Mouse (Mus musculus) layer of hippocampus, adult 9-10 months (tissue): ENCODE results near the gene Pah.

Source experiments
- DNase-seq: peaks from one replicate; pipeline ENCODE4 v3.0.0; 2022; ENCODE audit warnings: low spot score

The Pah gene

DNA sequence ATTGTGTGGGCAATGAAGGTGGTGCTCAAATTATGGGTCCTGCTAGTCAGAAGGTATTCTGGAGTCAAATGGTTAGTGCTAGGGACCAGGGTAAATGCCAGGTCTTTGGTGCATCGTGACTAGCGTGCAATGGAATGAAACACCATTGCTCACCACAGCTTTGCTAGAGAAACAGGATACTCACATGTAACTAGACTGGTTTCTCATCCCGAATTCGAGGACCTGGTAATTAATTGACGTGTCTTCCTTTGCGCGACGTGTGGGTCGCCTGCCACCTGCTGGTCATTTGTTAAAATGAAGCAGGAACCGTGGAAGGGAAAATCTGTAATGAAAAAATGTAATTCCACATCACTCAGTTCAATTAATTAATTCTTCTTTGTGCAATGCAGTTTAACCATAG lies 17.6 kb upstream of the Pah start:
- DNase-seq: no peak

DNA sequence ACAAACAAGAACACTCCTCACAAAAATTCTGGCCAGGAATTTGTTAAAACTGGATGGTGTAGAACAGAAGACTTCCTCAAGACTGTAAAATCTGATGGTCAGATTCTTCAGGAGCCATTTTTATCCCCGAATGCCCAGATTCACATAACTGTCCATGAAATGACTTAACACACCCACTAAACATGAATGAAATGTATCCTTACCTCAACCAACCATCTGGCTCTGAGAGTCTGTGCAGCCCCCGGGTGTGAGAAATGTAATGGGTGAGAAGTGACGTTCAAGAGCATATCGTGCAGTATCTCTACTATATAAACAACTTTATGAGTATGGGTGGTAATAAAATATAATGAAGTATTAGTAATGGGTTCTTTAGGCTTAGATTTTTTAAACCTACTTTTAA lies 13.0 kb upstream of the Pah start:
- DNase-seq: no peak

DNA sequence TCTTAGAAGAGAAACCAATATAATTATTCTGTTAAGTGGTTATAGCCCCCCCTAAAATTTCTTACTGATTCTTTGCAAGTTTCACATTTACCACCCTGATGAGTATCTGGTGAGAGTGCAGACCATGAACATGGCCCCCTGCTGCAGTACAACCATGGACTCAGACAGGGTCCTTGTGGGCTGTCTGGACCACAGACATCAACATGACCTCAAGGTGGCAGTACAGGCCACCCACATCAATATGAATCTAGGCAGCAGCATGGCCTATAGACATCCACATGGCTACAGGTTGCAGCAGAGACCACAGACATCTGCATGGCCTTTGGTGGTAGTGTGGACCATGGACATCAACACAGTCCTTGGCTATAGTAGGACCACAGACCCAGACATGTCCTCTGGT lies 8.5 kb upstream of the Pah start:
- no peak for DNase-seq

DNA sequence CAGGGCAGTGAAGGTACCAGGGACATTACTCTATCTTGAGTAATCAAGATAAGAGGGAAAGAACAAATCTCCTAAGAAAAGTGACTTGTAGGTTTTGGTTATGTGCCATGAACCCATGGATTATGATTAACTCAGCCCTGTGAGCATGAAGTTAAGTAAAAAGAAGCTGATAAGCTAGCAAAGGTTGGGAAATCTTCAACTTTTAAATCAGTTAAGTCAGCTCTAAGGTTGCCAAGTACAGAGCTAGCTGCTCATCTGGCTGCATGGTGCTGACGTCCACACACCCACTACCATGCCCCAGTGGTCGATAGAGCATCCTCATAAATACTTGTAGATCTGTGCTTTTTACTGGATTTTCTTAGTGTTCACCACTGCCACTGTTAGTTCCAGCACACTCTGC lies 3.0 kb upstream of the Pah start:
- no peak for DNase-seq

DNA sequence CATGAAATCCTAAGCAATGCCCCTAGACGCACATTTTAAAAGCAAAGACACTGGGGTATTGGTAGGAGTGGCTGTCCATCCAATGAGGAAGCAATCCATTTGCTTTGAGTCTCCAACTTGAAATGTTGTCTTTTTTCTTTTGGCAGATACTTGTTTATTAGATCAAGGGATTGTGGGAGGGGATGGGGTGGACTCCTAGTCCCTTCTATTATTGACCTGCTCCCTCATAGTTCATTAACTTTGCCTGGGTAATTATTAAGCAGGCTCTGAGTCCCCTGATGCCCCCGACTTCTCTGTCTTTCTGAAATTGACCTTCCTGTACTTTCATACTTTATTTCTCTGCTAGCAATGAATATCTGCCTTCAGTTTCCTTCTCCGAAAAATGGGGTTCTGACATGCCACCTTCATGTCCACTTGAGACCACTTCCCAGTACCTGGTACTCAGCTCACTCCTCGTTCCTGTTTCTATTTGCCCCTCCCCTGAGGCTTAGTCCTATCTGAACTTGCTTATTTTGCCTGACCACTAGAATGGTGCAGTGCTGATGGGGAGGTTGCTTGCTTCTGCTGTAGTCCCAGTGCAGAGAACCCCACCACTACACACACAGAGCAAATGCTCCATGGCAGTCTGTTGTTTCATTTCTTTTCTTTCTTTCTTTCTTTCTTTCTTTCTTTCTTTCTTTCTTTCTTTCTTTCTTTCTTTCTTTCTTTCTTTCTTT lies 1.0 kb upstream of the Pah start:
- no peak for DNase-seq

DNA sequence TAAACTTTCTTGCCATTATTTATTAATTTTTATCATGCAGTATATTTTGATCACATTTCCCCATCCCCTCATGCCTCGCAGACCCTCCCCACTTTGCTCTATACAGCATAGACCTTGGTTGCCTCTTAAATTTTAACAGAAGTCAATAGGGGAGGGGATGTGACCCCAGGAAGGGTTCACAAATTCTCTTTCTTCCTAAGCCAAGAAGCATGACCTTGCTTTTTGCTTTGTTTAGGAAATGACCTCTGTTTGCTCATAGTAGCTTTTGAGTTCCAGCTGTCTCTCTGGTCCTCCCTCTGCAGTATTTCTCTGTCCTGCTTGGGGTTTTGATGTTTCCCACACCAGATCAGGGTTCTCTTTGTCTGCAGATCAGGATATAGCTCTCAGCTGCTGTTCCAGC lies 12.6 kb downstream of the Pah start:
- DNase-seq: no peak

DNA sequence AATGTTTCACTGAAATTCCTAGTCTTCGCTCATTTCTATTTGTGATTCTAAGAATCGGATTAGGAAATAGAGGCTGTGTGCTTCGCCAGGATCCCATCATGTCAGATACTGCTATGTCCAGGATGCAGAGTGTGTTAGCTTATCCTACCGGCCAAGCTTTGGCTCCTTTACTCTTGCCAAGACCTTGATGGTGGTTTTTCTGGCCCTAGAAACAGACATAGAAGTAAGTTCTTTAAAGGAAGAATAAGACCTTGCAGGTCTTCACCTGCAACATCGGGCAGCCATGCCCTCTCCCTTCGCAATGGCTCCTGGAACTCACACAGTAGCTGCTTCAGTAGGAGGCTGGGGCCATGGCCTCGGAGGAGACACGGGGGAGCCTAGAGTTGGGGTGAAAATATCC lies 24.2 kb downstream of the Pah start:
- no peak for DNase-seq

DNA sequence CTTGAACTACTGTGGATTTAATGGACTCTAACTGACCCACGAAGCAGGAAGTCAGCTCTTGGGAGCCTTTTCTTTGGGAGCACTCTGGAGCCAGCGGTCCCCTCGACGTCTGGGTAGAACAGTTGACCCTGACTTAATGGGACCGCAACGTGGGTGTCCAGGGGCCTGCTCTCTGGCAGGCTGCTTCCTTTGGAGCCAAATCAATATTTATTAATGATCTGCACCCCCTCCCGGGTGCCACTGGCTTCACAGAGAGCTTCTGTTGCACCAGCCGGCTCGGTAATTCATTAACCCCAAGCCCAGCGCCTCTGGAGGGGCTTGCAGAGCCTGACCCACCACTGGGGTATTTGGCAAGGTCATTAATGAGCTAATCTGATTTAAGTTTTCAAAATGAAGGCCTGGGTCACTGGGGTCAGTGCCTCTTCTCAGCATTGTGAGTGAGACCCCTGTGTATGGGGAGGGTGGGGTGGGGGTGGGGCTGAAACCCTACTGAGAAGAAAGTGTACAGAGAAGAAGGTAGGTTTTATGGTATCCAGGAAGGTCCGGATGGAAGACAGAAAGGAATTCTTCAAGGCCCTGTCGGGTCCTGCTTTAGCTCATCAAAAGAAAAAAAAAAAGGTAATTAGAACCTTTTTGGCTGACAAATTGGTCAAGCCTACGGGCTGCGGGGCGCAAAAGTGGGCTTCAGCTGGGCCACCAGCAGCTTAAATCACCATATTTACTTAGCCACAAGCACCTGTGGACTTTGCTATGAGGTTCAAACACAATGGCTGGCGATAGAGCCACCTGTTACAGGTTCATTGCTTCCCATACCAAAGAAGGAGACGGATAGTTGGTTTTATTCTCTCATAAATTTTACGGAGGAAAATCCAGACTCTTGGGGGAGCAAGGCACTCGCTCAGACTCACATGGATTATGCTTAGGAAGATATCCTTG lies 25.0 kb downstream of the Pah start:
- no peak for DNase-seq

DNA sequence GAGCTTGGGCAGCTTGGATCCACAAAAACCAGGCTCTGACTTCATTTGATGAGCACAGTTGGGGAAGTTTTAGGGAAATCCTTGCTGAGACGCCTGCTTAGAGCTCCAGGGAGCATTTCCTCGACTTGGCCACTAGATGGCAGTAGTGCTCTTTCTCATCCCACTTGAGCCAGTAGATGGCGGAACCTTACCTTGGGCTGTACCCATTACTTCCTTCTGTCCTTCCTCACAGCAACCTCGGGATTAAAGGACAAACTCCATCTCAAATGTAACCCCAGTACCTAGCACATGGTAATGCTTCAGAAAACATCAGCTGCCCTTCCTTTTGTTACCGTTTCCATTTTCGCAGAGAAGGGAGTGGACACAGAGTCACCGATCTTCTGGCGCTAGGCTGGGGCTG lies 31.1 kb downstream of the Pah start:
- peak; percentile 58 for DNase-seq

DNA sequence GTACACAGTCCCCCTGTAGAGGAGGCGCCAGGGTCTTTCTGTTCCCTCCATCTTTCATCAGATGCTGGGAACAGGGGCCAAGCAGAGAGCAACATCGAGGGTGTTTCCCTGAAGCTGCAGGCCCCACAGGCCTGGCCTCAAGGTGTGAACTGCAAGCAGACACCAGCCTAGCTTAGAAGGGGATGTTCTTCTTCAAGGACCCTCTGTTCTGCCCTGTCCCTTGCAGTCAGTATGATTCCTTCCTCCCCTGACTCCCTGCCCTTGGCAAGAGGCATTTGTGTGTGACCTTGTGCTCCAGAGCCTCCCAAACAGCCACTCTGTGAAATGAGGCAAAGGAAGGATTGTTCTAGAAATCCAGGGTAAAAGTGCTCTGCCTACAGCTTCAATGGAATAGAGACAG lies 34.8 kb downstream of the Pah start:
- no peak for DNase-seq

DNA sequence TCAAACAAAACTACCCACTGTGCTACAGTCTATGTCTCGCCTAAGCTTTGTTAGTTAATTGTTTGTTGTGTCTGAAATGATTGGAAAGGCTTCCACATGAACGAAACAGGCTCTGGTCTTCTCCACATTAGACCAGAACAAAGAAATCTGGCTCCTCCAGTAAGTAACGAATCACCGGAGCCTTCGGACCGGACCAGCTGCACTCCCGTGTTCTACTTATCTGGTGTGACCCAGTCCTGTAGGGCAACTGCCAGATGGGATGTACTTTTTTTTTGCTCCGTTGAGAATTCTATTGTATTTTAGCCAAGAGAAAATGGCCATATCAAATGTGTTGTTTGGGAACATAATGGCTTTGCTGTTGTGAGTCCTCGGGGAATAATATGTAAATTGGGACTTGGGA lies 42.2 kb downstream of the Pah start:
- no peak for DNase-seq

DNA sequence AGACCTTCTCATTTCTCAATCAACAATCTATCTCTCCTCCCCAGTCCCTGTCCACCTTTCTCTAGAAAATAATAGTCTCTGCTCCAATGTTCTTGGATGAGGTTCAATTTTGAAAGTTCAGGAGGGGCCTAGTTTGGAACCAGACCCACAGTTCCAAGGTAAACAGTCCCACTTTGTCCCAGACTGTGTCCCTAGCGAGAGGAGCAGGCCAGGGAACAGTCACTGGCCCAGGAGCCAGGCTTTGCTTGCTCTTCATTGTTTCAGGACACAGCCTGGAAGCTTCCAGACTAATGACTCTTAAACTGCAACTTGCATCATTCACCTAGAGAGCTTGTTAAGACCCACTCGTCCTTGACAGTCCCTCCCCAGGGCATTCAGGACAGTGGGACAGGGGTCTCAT lies 44.1 kb downstream of the Pah start:
- no peak for DNase-seq

DNA sequence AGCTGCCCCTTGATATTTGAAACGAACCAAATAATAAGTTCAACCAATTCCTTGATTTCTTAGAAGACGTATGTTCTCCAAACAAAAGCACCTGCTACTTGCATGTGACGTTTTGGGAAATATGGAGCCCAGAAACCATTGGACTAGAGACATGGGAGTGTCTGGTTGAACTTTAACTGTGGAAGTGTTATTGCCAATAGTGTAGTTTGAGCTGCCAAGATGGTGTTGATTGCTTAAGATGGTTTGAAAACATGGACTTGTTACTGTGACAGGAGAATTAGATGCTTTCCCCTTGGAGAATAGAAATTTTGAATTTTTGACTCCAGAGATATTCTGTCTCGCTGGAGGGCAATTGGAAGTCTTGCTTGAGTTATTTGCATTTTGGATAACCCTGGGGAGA lies 50.9 kb downstream of the Pah start:
- DNase-seq: no peak

DNA sequence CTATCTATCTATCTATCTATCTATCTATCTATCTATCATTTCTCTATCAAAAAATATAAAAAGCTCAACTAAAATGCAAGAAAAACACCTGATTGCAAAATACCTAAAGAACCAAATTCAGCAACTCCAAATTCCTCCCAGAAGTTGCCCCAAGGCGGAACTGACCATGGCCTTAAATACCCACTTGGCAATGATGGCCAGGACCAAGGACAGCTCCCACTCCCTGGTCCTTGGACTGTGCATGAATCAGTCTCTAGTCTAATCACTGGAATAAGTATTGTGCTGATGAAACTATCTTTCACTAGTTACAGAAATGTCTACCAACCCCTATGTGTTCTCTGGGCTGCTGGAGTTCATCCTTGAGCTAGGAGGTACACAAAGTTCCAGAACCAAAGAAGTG lies 65.1 kb downstream of the Pah start:
- DNase-seq: no peak

DNA sequence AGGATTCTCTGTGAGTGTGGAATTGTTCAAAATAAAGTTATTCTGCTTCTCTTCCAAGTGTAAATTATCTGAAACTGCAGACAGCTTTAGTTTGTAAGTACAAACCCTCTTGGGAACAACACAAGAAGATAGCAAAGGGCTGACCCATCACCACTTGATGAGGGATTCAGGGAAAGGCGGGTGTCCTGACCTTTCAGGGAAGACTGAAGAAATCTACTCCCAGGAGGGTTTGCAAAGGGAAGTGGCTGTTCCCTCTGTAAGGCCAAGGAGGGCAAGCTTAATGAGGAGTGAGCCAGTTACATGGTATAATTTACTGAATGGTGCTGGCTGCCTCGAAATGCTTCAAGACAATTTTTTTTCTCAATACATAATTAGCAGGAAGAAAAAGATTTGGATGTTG lies 72.3 kb downstream of the Pah start:
- DNase-seq: no peak

DNA sequence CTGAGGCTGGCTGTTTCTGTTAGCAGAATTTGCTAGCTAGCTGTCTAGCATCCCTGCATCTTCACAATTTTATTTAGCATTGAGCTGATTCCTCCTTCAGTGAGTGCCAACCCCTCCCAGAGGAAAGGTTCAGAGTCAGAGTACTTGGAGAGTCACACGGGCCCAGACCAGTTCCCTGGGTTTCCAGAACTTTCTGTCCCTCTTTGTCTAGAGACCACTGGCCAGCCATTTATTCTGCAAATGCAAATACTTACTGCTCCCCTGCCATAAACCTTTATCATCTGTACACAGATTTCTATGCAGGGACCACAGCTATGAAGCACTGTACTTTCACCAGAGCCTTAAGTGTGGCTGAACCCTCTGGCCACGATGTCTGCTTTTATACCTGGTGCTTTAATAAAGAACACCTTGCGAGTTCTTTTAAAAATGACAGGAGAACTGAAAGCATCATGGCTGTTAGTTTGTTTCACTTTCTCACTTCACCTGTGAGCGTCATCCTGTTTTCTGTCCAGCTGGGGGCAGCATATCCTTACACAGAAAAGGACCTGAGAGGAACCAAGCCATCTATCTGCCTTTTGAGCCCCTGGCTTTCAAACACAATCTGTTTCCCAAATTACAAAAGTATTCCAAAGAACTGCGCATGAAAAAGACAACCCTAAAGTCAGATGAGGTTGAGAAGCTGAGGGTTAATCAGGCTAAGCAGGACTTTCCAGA lies 74.9 kb downstream of the Pah start:
- DNase-seq: peak; percentile 61

DNA sequence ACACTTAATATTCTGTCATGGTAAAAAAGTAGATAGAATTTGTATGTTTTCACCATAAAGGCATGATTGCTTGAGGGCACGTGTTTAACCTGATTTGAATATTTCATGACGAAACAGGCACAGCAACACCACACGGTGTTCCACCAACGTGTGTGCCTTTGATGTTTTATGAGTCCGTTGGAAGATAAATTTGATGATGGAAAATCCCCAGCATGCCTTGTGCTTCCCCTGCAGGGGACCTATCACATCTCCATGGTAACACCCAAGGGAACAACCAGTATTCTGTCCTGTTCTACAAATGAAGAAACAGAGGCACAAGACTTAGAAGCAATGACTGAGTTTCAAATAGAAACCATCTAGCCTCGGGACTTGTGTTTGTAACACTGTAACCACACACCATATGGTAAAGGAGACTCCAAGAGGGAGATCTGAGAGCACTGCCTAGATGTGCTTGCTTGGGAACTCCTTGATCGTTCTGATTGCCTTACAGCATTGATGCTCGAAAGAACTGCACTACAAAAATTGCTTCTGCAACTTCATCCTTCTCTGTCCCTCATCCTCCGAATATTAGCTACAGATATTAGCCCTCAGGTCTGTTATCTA lies 75.6 kb downstream of the Pah start:
- peak; percentile 20 for DNase-seq

DNA sequence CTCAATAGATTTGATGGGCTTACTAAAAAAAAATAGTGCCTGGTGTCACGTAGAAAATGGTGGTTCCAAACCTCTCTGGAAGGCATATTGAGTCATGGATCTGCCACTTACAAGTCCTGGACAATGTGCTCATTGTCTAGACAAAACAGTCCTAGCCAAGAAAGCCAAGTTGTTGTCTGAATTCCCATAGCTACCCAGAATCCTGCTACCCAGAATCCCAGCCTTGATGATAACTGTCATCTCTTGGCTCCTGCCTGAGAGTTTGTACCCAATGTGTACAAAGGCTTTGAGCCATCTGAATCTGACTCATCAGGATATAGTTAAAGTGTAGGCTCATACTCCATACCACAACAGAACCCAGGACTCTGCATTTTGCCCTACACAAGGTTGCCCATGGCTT lies 80.6 kb downstream of the Pah start:
- DNase-seq: no peak

DNA sequence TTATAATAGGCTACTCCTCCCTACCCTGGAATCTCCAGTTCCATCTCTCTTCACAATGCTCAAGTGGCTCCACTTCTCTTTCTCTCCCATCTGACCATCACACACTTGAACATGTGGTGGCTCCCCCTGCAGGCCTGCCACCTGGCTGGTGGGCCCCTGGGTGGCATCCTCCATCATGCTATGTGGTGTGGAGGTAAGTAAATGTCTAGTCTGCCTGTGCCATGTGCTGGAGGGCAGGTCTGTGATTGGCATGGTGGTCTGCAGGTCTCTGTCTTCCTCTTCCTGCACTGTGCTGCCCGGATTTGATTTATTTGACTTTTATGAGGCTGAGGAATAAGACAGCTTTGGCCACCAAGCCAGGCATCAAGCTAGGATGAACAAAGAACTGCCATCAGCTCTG lies 103.6 kb downstream of the Pah start:
- DNase-seq: no peak
